Mouse (Mus musculus): Measurements from ENCODE around the gene Nmnat2. TPM values are rescaled to one million over a fixed set of nuclear protein-coding genes. Genes with fewer than 3 reads are reported as not detected.

Nmnat2 gene
- polyA plus RNA-seq, 1 experiment from 2014 or later = 1.3 TPM

DNA sequence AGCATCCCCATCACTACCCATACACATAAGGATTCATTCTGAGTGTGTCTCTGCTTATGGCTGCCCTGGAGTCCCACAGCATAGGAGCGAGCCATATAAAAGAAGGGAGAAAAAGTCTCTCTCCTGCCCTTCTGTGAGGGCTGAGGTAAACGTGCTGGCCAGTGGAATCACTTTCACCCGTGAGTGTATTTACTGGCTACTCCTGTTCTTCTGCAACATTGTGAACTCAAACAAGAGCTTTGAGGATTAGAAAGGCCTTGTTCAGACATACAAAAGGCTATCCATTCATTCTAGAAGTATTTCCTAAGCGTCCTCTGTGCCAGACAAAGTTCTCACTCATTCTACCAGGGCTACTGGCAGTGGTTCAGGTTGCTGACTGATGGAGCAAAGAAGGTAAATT is 156.8 kb downstream of the Nmnat2 start:
- TF ChIP-seq EP300 (optimal IDR thresholded peaks at IDR 0.05) (no peak), CTCF (IDR thresholded peaks at IDR 0.05; ENCODE audit: low read depth) (no peak)
- Histone ChIP-seq H3K4me1 (replicated peaks; ENCODE audit: control insufficient read depth, insufficient read depth) (no peaks in the 10 kb centered on the region), H3K27me3 (ENCODE audit: control insufficient read depth, insufficient read depth, low read length) (no peaks in the 10 kb centered on the region)

DNA sequence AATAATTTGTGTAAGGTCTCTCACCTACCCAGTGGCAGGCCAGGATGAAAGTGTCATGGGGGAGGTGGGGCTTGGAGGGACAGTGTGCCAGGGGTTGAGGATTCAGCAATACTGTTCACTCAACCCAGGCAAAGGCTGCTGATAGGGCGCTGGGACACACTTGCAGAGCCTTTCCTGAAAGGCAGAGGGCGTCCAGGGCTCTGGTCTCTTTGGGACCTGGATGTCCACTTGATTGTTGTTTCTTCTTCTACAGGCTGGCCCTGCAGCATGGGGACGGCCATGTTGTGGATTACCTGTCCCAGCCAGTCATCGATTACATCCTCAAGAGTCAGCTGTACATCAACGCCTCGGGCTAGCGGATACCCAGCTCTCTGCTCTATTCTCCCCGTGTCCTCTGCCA is 160.5 kb downstream of the Nmnat2 start:
- Histone ChIP-seq H3K9ac (ENCODE audit: low read length) (no peak overlapping the region), H3K36me3 (ENCODE audit: control insufficient read depth, insufficient read depth, low read length) (no peaks in the 10 kb centered on the region), H3K27ac (replicated peaks) (no peak overlapping the region), H3K9me3 (ENCODE audit: control insufficient read depth, low read length) (no peaks in the 10 kb centered on the region), H3K4me2 (replicated peaks; ENCODE audit: low read depth) (no peak overlapping the region), H3K4me3 (ENCODE audit: low read depth, low read length) (no peak overlapping the region), H3K27me3 (ENCODE audit: control insufficient read depth, insufficient read depth, low read length) (no peaks in the 10 kb centered on the region), H3K4me1 (replicated peaks; ENCODE audit: control insufficient read depth, insufficient read depth) (no peaks in the 10 kb centered on the region)
- ATAC-seq (ENCODE audit: low FRiP score, low TSS enrichment) (no peak; the same call in 1 of the 2 replicates), DNase-seq (ENCODE audit: low spot score) (no peak)
- TF ChIP-seq EP300 (optimal IDR thresholded peaks at IDR 0.05) (no peak), CTCF (IDR thresholded peaks at IDR 0.05; ENCODE audit: low read depth) (peak; percentile 52)
- WGBS = 90% methylated on average over 8 of the region's 8 CpGs

More for the DNA sequence above, 156.8 kb downstream of the Nmnat2 start:
- Histone ChIP-seq H3K4me3 (ENCODE audit: low read depth, low read length) (no peak overlapping the region), H3K36me3 (ENCODE audit: control insufficient read depth, insufficient read depth, low read length) (no peaks in the 10 kb centered on the region), H3K9ac (ENCODE audit: low read length) (no peak overlapping the region), H3K27ac (replicated peaks) (no peak overlapping the region), H3K9me3 (ENCODE audit: control insufficient read depth, low read length) (no peaks in the 10 kb centered on the region), H3K4me2 (replicated peaks; ENCODE audit: low read depth) (no peak overlapping the region)
- 44% methylated on average over 4 of the region's 4 CpGs for WGBS
- DNase-seq (ENCODE audit: low spot score) = no peak
- ATAC-seq (ENCODE audit: low FRiP score, low TSS enrichment) = no peak

DNA sequence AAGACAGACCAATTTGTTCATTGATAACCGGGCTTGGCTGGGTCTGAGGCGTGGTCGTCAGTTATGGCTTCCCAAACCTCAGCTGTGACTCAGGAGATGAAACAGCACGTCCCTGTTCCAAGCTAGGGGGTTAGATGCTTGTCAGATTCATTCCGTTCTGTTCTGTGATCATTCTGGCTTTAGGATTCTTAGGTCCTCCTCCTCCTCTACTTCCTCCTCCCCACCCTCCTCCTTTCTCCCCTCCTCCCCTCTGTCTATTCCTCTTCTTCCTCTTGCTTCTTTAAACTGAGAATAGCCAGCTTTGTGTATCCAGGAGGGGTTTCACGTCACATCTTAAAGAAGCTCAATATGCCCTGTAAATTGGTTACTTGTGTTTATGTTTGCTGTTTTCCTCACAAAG is 165.8 kb downstream of the Nmnat2 start:
- no peaks in the 10 kb centered on the region for H3K9me3 ChIP-seq (ENCODE audit: control insufficient read depth, low read length)
- WGBS = 53% methylated on average over 6 of the region's 6 CpGs

DNA sequence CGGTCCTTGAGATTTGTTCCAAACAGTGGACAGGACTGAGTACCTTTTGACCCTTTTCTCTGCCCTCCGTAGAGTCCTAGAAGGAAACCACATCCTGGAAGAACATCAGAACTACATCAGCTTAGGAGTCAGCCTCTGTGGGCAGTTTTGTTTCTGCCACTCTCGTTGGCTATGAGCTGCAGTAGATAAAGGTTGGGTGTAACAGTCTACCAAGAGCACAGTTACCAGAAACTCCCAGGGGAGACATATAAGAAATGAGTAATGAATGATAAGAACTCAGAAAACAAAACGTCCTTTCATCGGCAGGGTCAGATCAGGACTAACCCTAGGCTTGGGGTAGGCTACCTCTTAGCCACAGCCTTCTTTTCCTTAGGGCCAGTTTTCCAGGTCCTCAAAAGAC is 166.5 kb downstream of the Nmnat2 start:
- 69% methylated on average over 5 of the region's 5 CpGs for WGBS
- Histone ChIP-seq H3K27ac (replicated peaks) (no peak overlapping the region), H3K36me3 (ENCODE audit: control insufficient read depth, insufficient read depth, low read length) (no peaks in the 10 kb centered on the region), H3K9ac (ENCODE audit: low read length) (no peak overlapping the region), H3K4me3 (ENCODE audit: low read depth, low read length) (no peak overlapping the region), H3K4me2 (replicated peaks; ENCODE audit: low read depth) (no peak overlapping the region), H3K4me1 (replicated peaks; ENCODE audit: control insufficient read depth, insufficient read depth) (no peaks in the 10 kb centered on the region), H3K9me3 (ENCODE audit: control insufficient read depth, low read length) (no peaks in the 10 kb centered on the region), H3K27me3 (ENCODE audit: control insufficient read depth, insufficient read depth, low read length) (no peaks in the 10 kb centered on the region)
- no peak for DNase-seq (ENCODE audit: low spot score)
- no peak for TF ChIP-seq EP300 (optimal IDR thresholded peaks at IDR 0.05)
- no peak for TF ChIP-seq CTCF (IDR thresholded peaks at IDR 0.05; ENCODE audit: low read depth)
- ATAC-seq (ENCODE audit: low FRiP score, low TSS enrichment) = peak; percentile 64

More for the DNA sequence above, 165.8 kb downstream of the Nmnat2 start:
- DNase-seq (ENCODE audit: low spot score) = no peak
- H3K27ac ChIP-seq (replicated peaks) = no peak overlapping the region
- H3K27me3 ChIP-seq (ENCODE audit: control insufficient read depth, insufficient read depth, low read length) = no peaks in the 10 kb centered on the region
- no peak overlapping the region for H3K9ac ChIP-seq (ENCODE audit: low read length)
- no peak overlapping the region for H3K4me3 ChIP-seq (ENCODE audit: low read depth, low read length)
- H3K4me2 ChIP-seq (replicated peaks; ENCODE audit: low read depth) = no peak overlapping the region
- no peaks in the 10 kb centered on the region for H3K4me1 ChIP-seq (replicated peaks; ENCODE audit: control insufficient read depth, insufficient read depth)
- H3K36me3 ChIP-seq (ENCODE audit: control insufficient read depth, insufficient read depth, low read length) = no peaks in the 10 kb centered on the region
- ATAC-seq (ENCODE audit: low FRiP score, low TSS enrichment) = no peak
- no peak for TF ChIP-seq EP300 (optimal IDR thresholded peaks at IDR 0.05)

DNA sequence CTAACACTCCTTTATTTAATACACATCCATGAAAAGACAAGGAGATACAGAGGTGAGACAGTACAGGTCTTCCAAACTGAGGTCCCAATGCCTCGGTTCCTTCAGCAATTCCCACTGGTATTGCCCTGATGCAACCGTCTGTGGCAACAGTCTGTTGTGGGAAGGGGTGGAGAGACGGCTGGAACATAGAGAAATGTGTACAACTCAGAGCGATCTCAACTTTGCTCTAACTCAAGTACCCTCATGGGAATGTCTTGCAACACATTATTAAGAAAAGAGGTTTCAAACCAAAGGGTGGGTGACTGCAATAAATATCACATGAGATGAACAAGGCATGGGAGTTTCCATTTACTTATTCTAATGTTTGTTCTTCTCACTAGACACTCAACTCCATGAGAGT is 168.0 kb downstream of the Nmnat2 start:
- DNase-seq (ENCODE audit: low spot score) = no peak
- no peak overlapping the region for H3K4me2 ChIP-seq (replicated peaks; ENCODE audit: low read depth)
- H3K36me3 ChIP-seq (ENCODE audit: control insufficient read depth, insufficient read depth, low read length) = no peaks in the 10 kb centered on the region
- no peaks in the 10 kb centered on the region for H3K27me3 ChIP-seq (ENCODE audit: control insufficient read depth, insufficient read depth, low read length)
- WGBS = 82% methylated on average over 4 of the region's 4 CpGs
- H3K27ac ChIP-seq (replicated peaks) = no peak overlapping the region
- no peak overlapping the region for H3K9ac ChIP-seq (ENCODE audit: low read length)
- no peak overlapping the region for H3K4me3 ChIP-seq (ENCODE audit: low read depth, low read length)
- ATAC-seq (ENCODE audit: low FRiP score, low TSS enrichment) = no peak
- TF ChIP-seq EP300 (optimal IDR thresholded peaks at IDR 0.05) = no peak
- no peak for TF ChIP-seq CTCF (IDR thresholded peaks at IDR 0.05; ENCODE audit: low read depth)
- no peaks in the 10 kb centered on the region for H3K9me3 ChIP-seq (ENCODE audit: control insufficient read depth, low read length)
- H3K4me1 ChIP-seq (replicated peaks; ENCODE audit: control insufficient read depth, insufficient read depth) = no peaks in the 10 kb centered on the region

DNA sequence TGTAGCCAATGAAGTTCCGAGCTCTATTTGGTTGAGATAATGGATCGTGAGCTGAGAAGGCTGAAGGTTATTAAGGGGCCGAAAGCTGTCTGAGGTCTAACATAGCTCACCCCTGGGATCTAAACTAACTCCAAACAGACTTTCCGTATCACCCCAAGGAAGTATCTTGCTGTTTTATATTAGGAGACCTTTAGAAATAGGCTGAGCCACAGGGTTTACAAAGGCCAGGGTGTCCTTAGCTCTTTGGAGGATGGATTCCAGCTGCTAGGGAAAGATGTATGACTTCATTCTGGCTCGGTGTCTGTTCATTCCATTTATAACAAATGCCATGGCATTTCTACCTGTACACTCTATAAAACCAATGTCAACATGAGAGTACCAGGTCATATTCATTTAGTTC is 169.7 kb downstream of the Nmnat2 start:
- Histone ChIP-seq H3K36me3 (ENCODE audit: control insufficient read depth, insufficient read depth, low read length) (no peaks in the 10 kb centered on the region), H3K9ac (ENCODE audit: low read length) (no peak overlapping the region), H3K4me1 (replicated peaks; ENCODE audit: control insufficient read depth, insufficient read depth) (no peaks in the 10 kb centered on the region), H3K4me3 (ENCODE audit: low read depth, low read length) (no peak overlapping the region), H3K27me3 (ENCODE audit: control insufficient read depth, insufficient read depth, low read length) (no peaks in the 10 kb centered on the region), H3K27ac (replicated peaks) (no peak overlapping the region), H3K4me2 (replicated peaks; ENCODE audit: low read depth) (no peak overlapping the region), H3K9me3 (ENCODE audit: control insufficient read depth, low read length) (no peaks in the 10 kb centered on the region)
- 65% methylated on average over 5 of the region's 5 CpGs for WGBS
- no peak for TF ChIP-seq EP300 (optimal IDR thresholded peaks at IDR 0.05)
- no peak for TF ChIP-seq CTCF (IDR thresholded peaks at IDR 0.05; ENCODE audit: low read depth)
- ATAC-seq (ENCODE audit: low FRiP score, low TSS enrichment) (no peak), DNase-seq (ENCODE audit: low spot score) (no peak)

Measured in stomach, postnatal 0 days (tissue).